Mouse (Mus musculus): ENCODE measurements around the gene Vcp.

DNA sequence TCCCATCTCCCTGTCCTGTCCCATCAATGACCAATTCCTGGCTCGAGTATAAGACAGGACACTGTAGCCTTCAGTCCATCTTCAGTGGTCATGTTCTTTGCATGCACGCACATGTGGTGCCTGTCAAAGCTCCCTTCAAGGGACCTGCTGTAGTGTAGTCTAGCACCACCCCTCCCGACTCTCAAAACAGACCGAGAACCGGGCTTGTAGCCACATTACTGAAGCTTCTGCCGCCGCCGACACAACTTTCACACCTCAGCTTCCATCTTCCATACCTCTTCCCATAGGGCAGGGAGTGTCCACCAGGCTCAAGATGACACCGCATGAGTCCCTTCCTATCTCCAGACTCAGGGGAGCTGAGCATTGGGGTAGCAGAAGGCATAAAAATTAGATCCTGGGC lies 56.1 kb downstream of the Vcp start:
- no peak for TF ChIP-seq CTCF (IDR thresholded peaks at IDR 0.05; ENCODE audit: low read depth)
- TF ChIP-seq EP300 (IDR thresholded peaks at IDR 0.05; ENCODE audit: low read depth) = no peak

All from heart, postnatal 0 days (tissue).